Mouse (Mus musculus) erythroblast, embryonic 14.5 days (primary cell): ENCODE data around the gene Xpnpep3. TPM values are rescaled to one million over a fixed set of nuclear protein-coding genes. Genes with fewer than 3 reads are reported as not detected.

ENCODE experiments used
- H3K27me3 ChIP-seq: 2 replicates; pipeline ENCODE4 v1.6.1; 2012; ENCODE audit warnings: inconsistent platforms; ENCODE audit not compliant: control insufficient read depth
- H3K36me3 ChIP-seq: 2 replicates; pipeline ENCODE4 v1.6.1; 2012; ENCODE audit warnings: mild to moderate bottlenecking, inconsistent platforms; ENCODE audit not compliant: control insufficient read depth
- H3K4me1 ChIP-seq: 2 replicates; pipeline ENCODE4 v1.6.1; 2012; ENCODE audit warnings: inconsistent platforms; ENCODE audit not compliant: control insufficient read depth
- H3K4me3 ChIP-seq: replicated peaks from 2 replicates; pipeline ENCODE3; 2012; ENCODE audit warnings: moderate library complexity, mild to moderate bottlenecking, inconsistent platforms
- H3K9me3 ChIP-seq: 2 replicates; pipeline ENCODE4 v1.6.1; 2012; ENCODE audit warnings: low read length, inconsistent platforms, mixed read lengths; ENCODE audit not compliant: control insufficient read depth
- GATA1 ChIP-seq: IDR thresholded peaks from 2 replicates; pipeline ENCODE4 v1.6.1; 2012; ENCODE audit warnings: low read length, inconsistent platforms, mixed read lengths
- TAL1 ChIP-seq: IDR thresholded peaks from 3 replicates; pipeline ENCODE4 v1.6.1; 2012; ENCODE audit warnings: low read length, inconsistent platforms, mixed read lengths
- polyA plus RNA-seq: library from polyadenylated mRNA; stranded (reverse); fragments of >175 nt; gene quantifications from 2 replicates; pipeline ENCODE4 v1.2.3, GENCODE M21; 2012

Gene Xpnpep3
- polyA plus RNA-seq = 0.03 and 0.06 TPM in 2 replicates

GRCm38 (mm10) chr15:81399638-81400315, at the start of gene Xpnpep3, which contains the start of gene St13:
Gene Xpnpep3, plus strand, starts transcription at chr15:81400138.
Gene St13, minus strand, starts transcription at chr15:81400077.
- Histone ChIP-seq H3K9me3 (no peaks in the 10 kb centered on the region), H3K4me3 (peak within 1 kb of the TSS; percentile 95), H3K27me3 (no peaks in the 10 kb centered on the region), H3K4me1 (peaks cover 43% of the 10 kb centered on the region), H3K36me3 (peaks cover 5% of the 10 kb centered on the region)
- TF ChIP-seq GATA1 (no peak), TAL1 (no peak)

- TF ChIP-seq TAL1 = no peak
- TF ChIP-seq GATA1 = no peak
- no peaks in the 10 kb centered on the region for H3K27me3 ChIP-seq
- H3K36me3 ChIP-seq = peaks cover 13% of the 10 kb centered on the region
- H3K4me1 ChIP-seq = peaks cover 4% of the 10 kb centered on the region
- no peak overlapping the region for H3K4me3 ChIP-seq
- H3K9me3 ChIP-seq = no peaks in the 10 kb centered on the region
These were observed 49.5 kb upstream of the Xpnpep3 start for GRCm38 (mm10) chr15:81350401-81350800.

GRCm38 (mm10) chr15:81352638-81353037, 47.3 kb upstream of the Xpnpep3 start:
- peaks cover 4% of the 10 kb centered on the region for H3K4me1 ChIP-seq
- H3K36me3 ChIP-seq = peaks cover 12% of the 10 kb centered on the region
- TF ChIP-seq TAL1 = no peak
- TF ChIP-seq GATA1 = no peak
- no peak overlapping the region for H3K4me3 ChIP-seq
- no peaks in the 10 kb centered on the region for H3K9me3 ChIP-seq
- H3K27me3 ChIP-seq = no peaks in the 10 kb centered on the region

- TF ChIP-seq TAL1 (no peak), GATA1 (no peak)
- Histone ChIP-seq H3K36me3 (peaks cover 10% of the 10 kb centered on the region), H3K4me3 (no peak overlapping the region), H3K9me3 (no peaks in the 10 kb centered on the region), H3K4me1 (peaks cover 17% of the 10 kb centered on the region), H3K27me3 (no peaks in the 10 kb centered on the region)
These were observed 44.7 kb upstream of the Xpnpep3 start for GRCm38 (mm10) chr15:81355146-81355761.

- no peaks in the 10 kb centered on the region for H3K9me3 ChIP-seq
- peaks cover 8% of the 10 kb centered on the region for H3K36me3 ChIP-seq
- peaks cover 33% of the 10 kb centered on the region for H3K4me1 ChIP-seq
- H3K27me3 ChIP-seq = no peaks in the 10 kb centered on the region
- H3K4me3 ChIP-seq = no peak overlapping the region
- TF ChIP-seq TAL1 (no peak), GATA1 (no peak)
These were observed 43.0 kb upstream of the Xpnpep3 start for GRCm38 (mm10) chr15:81356946-81357345.

GRCm38 (mm10) chr15:81358943-81359342, 41.0 kb upstream of the Xpnpep3 start:
- Histone ChIP-seq H3K36me3 (peaks cover 12% of the 10 kb centered on the region), H3K4me3 (no peak overlapping the region), H3K9me3 (no peaks in the 10 kb centered on the region), H3K27me3 (no peaks in the 10 kb centered on the region), H3K4me1 (peaks cover 40% of the 10 kb centered on the region)
- TF ChIP-seq GATA1 = no peak
- TF ChIP-seq TAL1 = no peak

- H3K4me3 ChIP-seq = peak overlapping the region; percentile 82
- peaks cover 10% of the 10 kb centered on the region for H3K36me3 ChIP-seq
- H3K9me3 ChIP-seq = no peaks in the 10 kb centered on the region
- no peaks in the 10 kb centered on the region for H3K27me3 ChIP-seq
- peaks cover 40% of the 10 kb centered on the region for H3K4me1 ChIP-seq
- TF ChIP-seq GATA1 = no peak
- no peak for TF ChIP-seq TAL1
These were observed 40.5 kb upstream of the Xpnpep3 start for GRCm38 (mm10) chr15:81359421-81359820.

- H3K4me3 ChIP-seq = peak within 1 kb of the TSS; percentile 82
- TF ChIP-seq TAL1 (no peak), GATA1 (no peak)
- no peaks in the 10 kb centered on the region for H3K9me3 ChIP-seq
- H3K36me3 ChIP-seq = peaks cover 16% of the 10 kb centered on the region
- H3K4me1 ChIP-seq = peaks cover 40% of the 10 kb centered on the region
- H3K27me3 ChIP-seq = no peaks in the 10 kb centered on the region
These were observed 39.5 kb upstream of the Xpnpep3 start, which contains the start of gene Slc25a17 for GRCm38 (mm10) chr15:81360345-81361021. Gene Slc25a17, minus strand, starts transcription at chr15:81360812.

- Histone ChIP-seq H3K9me3 (no peaks in the 10 kb centered on the region), H3K4me3 (peak overlapping the region; percentile 82), H3K4me1 (peaks cover 40% of the 10 kb centered on the region), H3K27me3 (no peaks in the 10 kb centered on the region), H3K36me3 (peaks cover 21% of the 10 kb centered on the region)
- TF ChIP-seq TAL1 (no peak), GATA1 (no peak)
These were observed 38.9 kb upstream of the Xpnpep3 start for GRCm38 (mm10) chr15:81361022-81361404.
